Mouse (Mus musculus) kidney, adult 2 months (tissue): Measurements from ENCODE around the gene Atf3.

Experiments
- CTCF ChIP-seq: fragments of 200-500 bp; conservative IDR thresholded peaks from 2 replicates; pipeline ENCODE4 v1.5.1; 2011; ENCODE audit warnings: low read depth, mild to moderate bottlenecking, control low read depth, low read length, moderate library complexity, mixed read lengths; ENCODE audit not compliant: insufficient read depth, insufficient read length
- POLR2A ChIP-seq: fragments of 200-500 bp; IDR thresholded peaks from one replicate; pipeline ENCODE4 v1.6.1; 2011; ENCODE audit warnings: low read depth, low read length, control low read depth

GRCm38 (mm10) chr1:191224981-191225703 lies 7.3 kb upstream of the Atf3 start:
- TF ChIP-seq CTCF (no peak), POLR2A (no peak)
